Mouse (Mus musculus) retina, postnatal 1 day (tissue): ENCODE results near the gene Fpgs.
A peak's percentile ranks its signal among the peaks of the same experiment; 100 is the strongest.

ENCODE experiments used
- DNase-seq: peaks from one replicate; pipeline ENCODE4 v3.0.0-alpha.2; 2012

The Fpgs gene

GRCm38 (mm10) chr2:32704021-32704421 is at the start of gene Fpgs:
Fpgs (minus strand) TSS chr2:32704145.
- DNase-seq, result no peak

GRCm38 (mm10) chr2:32752181-32752580 is 48.2 kb upstream of the Fpgs start:
- peak; percentile 54 for DNase-seq

GRCm38 (mm10) chr2:32751665-32752033 is 47.7 kb upstream of the Fpgs start:
- DNase-seq, result no peak

GRCm38 (mm10) chr2:32750887-32751664 is 47.1 kb upstream of the Fpgs start:
- peak; percentile 92 for DNase-seq

- peak; percentile 33 for DNase-seq
Observed at GRCm38 (mm10) chr2:32750199-32750598, 46.3 kb upstream of the Fpgs start.

- no peak for DNase-seq
Observed at GRCm38 (mm10) chr2:32749082-32749481, 45.1 kb upstream of the Fpgs start.

GRCm38 (mm10) chr2:32744272-32744982 is 40.5 kb upstream of the Fpgs start:
- DNase-seq, result no peak

- DNase-seq, result peak; percentile 92
Observed at GRCm38 (mm10) chr2:32742173-32742531, 38.2 kb upstream of the Fpgs start.

- DNase-seq, result peak; percentile 86
Observed at GRCm38 (mm10) chr2:32741273-32742172, 37.6 kb upstream of the Fpgs start.

GRCm38 (mm10) chr2:32740916-32741272 is 36.9 kb upstream of the Fpgs start, which contains the start of gene 6330409D20Rik:
6330409D20Rik (minus strand) TSS chr2:32741016.
- no peak for DNase-seq

GRCm38 (mm10) chr2:32739311-32739710 is 35.4 kb upstream of the Fpgs start:
- no peak for DNase-seq

- no peak for DNase-seq
Observed at GRCm38 (mm10) chr2:32737008-32737407, 33.1 kb upstream of the Fpgs start.

- no peak for DNase-seq
Observed at GRCm38 (mm10) chr2:32736306-32736829, 32.4 kb upstream of the Fpgs start.

- no peak for DNase-seq
Observed at GRCm38 (mm10) chr2:32734933-32735332, 31.0 kb upstream of the Fpgs start.

GRCm38 (mm10) chr2:32734480-32734879 is 30.5 kb upstream of the Fpgs start:
- no peak for DNase-seq

GRCm38 (mm10) chr2:32732695-32733094 is 28.8 kb upstream of the Fpgs start:
- no peak for DNase-seq

- DNase-seq, result no peak
Observed at GRCm38 (mm10) chr2:32731911-32732310, 28.0 kb upstream of the Fpgs start.

- no peak for DNase-seq
Observed at GRCm38 (mm10) chr2:32730854-32731253, 26.9 kb upstream of the Fpgs start.

GRCm38 (mm10) chr2:32729547-32729946 is 25.6 kb upstream of the Fpgs start:
- DNase-seq, result no peak

GRCm38 (mm10) chr2:32728463-32728862 is 24.5 kb upstream of the Fpgs start:
- no peak for DNase-seq

- peak; percentile 99 for DNase-seq
Observed at GRCm38 (mm10) chr2:32727435-32727834, 23.5 kb upstream of the Fpgs start.

- DNase-seq, result no peak
Observed at GRCm38 (mm10) chr2:32724832-32725790, 21.2 kb upstream of the Fpgs start.
